Mouse (Mus musculus) midbrain, embryonic 14.5 days (tissue): Measurements from ENCODE around the gene Atxn7l3b. TPM values are rescaled to one million over a fixed set of nuclear protein-coding genes. Genes with fewer than 3 reads are reported as not detected.

Source experiments
- ATAC-seq: fragments of 200-750 bp; cut with Nextera tagmentation; 2 replicates; pipeline ENCODE4 v1.8.0; 2017; ENCODE audit warnings: moderate number of reproducible peaks, moderate library complexity; ENCODE audit not compliant: low FRiP score, low TSS enrichment
- DNase-seq: peaks from one replicate; pipeline ENCODE4 v3.0.0-alpha.2; 2015
- H3K27ac ChIP-seq: fragments of 300-500 bp; sonication (generic); replicated peaks from 2 replicates; pipeline ENCODE4 v1.5.1; 2014; ENCODE audit warnings: mild to moderate bottlenecking, low read depth, low read length, moderate library complexity
- H3K27me3 ChIP-seq: fragments of 300-500 bp; sonication (generic); 2 replicates; pipeline ENCODE4 v1.6.1; 2014; ENCODE audit warnings: low read length, control low read depth, mixed read lengths; ENCODE audit not compliant: control insufficient read depth, insufficient read depth
- H3K36me3 ChIP-seq: fragments of 300-500 bp; sonication (generic); 2 replicates; pipeline ENCODE4 v1.6.1; 2014; ENCODE audit warnings: low read length, control low read depth; ENCODE audit not compliant: control insufficient read depth, insufficient read depth
- H3K4me1 ChIP-seq: fragments of 300-500 bp; sonication (generic); 2 replicates; pipeline ENCODE4 v1.6.1; 2014; ENCODE audit warnings: mild to moderate bottlenecking, antibody characterized with exemption, low read length, control low read depth; ENCODE audit not compliant: control insufficient read depth, insufficient read depth
- H3K4me2 ChIP-seq: fragments of 300-500 bp; sonication (generic); 2 replicates; pipeline ENCODE4 v1.6.1; 2014; ENCODE audit warnings: mild to moderate bottlenecking, low read length, moderate library complexity
- H3K4me3 ChIP-seq: fragments of 300-500 bp; sonication (generic); replicated peaks from 2 replicates; pipeline ENCODE4 v1.5.1; 2014; ENCODE audit warnings: low read depth, low read length
- H3K9ac ChIP-seq: fragments of 300-500 bp; sonication (generic); replicated peaks from 2 replicates; pipeline ENCODE4 v1.6.1; 2014; ENCODE audit warnings: mild to moderate bottlenecking, low read length, moderate library complexity
- H3K9me3 ChIP-seq: fragments of 300-500 bp; sonication (generic); 2 replicates; pipeline ENCODE4 v1.6.1; 2016; ENCODE audit warnings: low read length, control low read depth, mixed read lengths; ENCODE audit not compliant: control insufficient read depth
- WGBS: fragments of 180-500 bp; shearing (Covaris S2); extraction: QIAGEN DNeasy Blood & Tissue Kit; methylation state at CpG from one replicate; pipeline ENCODE4 v1.1.7; 2014; 5-methylcytosine and 5-hydroxymethylcytosine counted together
- polyA plus RNA-seq: library from polyadenylated mRNA; unstranded; fragments of >200 nt; fragmentation: Nextera tagmentation; extraction: Ambion mirVana; gene quantifications from 2 replicates; pipeline ENCODE4 v1.2.1, GENCODE M21; 2014

Gene Atxn7l3b
- polyA plus RNA-seq, 1 experiment from 2014 or later = 332 TPM

DNA sequence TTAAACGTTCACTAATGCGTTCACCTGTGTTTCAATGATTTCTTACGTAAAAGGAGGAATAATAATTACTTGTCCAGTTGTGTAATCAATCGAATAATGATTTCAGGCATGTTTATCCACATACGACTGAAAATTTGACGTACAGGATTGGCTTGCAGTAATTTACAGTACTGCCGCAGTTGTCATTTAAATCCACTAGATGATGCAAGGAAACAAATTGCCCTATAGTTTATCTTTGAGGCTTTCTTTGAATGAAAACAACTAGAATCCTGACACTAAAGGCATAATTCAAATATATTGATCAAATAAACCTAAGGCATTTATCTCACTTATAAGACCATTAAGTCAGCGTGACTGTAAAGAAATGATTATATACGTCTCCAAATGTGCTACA is 418 bp upstream of the Atxn7l3b start:
- DNase-seq = no peak
- ATAC-seq = peak; percentile 28

DNA sequence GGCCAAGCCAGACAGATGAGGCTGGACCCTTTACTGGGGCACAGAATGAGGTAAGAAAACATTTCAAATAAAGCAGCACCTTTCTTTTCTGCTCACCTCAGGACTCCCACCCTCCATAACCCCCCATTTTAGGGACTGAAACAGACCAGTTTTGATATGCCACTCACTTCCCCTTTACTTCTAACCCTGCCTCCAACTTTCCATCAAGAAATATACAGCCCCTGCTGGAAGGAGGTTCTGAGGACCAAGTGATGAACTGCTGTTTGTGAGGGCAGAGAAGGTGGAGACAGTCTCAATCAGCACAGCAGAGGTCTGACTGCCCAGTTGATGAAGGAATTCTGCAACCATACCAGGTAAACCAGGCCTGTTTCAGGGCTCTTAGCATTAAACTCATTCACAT is 1.8 kb downstream of the Atxn7l3b start:
- Histone ChIP-seq H3K36me3 (peaks cover 24% of the 10 kb centered on the region), H3K4me3 (peak overlapping the region; percentile 89)

More for the DNA sequence above, 418 bp upstream of the Atxn7l3b start:
- H3K36me3 ChIP-seq = peaks cover 24% of the 10 kb centered on the region
- no peaks in the 10 kb centered on the region for H3K9me3 ChIP-seq
- peak overlapping the region; percentile 88 for H3K4me2 ChIP-seq
- H3K4me1 ChIP-seq = peaks cover 34% of the 10 kb centered on the region
- WGBS = 36% methylated on average over 9 of the region's 9 CpGs
- no peaks in the 10 kb centered on the region for H3K27me3 ChIP-seq
- H3K4me3 ChIP-seq = peak overlapping the region; percentile 89
- peak overlapping the region; percentile 96 for H3K27ac ChIP-seq
- H3K9ac ChIP-seq = peak overlapping the region; percentile 98

GRCm38 (mm10) chr10:112926271-112926670 is 2.5 kb downstream of the Atxn7l3b start:
- Histone ChIP-seq H3K4me3 (peak overlapping the region; percentile 19; the same call in 1 of the 2 replicates), H3K27me3 (no peaks in the 10 kb centered on the region), H3K27ac (no peak overlapping the region)

More for the DNA sequence above, 1.8 kb downstream of the Atxn7l3b start:
- Histone ChIP-seq H3K9me3 (no peaks in the 10 kb centered on the region), H3K27me3 (no peaks in the 10 kb centered on the region), H3K4me1 (peaks cover 34% of the 10 kb centered on the region), H3K4me2 (peak overlapping the region; percentile 88), H3K27ac (no peak overlapping the region), H3K9ac (no peak overlapping the region; the same call in 1 of the 2 replicates)
- DNase-seq (no peak), ATAC-seq (no peak)

DNA sequence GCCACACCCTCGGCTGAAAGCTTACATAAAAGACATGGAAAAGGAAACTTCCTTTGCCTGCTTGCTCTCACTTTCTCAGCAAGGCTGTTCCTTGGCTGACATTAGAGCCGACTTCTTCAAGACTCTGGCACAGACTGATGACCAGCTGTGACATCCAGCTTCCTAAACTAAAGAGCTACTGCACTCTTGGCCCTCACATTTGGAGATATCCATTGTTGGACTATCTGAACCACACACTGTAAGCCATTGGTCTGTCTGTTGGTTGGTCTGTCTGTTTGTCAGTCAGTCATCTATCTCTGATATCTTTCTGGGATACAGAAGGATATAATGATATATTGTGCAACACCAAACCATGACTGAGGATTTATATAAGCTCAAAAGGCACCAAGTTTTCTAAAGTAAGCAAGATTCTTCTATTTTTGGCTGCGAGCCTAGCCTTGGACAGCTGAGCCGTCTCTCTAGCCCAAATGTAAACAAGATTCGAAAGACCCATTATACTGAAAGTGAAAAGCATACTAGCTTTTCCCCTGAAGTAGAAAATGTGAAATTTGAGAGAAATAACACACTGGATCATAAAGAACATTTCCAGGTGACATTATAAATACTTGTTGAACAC is 12.1 kb downstream of the Atxn7l3b start:
- no peaks in the 10 kb centered on the region for H3K4me1 ChIP-seq
- H3K4me3 ChIP-seq = no peak overlapping the region
- no peak overlapping the region for H3K27ac ChIP-seq
- H3K4me2 ChIP-seq = no peak overlapping the region
- no peak overlapping the region for H3K9ac ChIP-seq
- no peaks in the 10 kb centered on the region for H3K27me3 ChIP-seq
- no peak for DNase-seq
- no peaks in the 10 kb centered on the region for H3K36me3 ChIP-seq
- 79% methylated on average over 5 of the region's 5 CpGs for WGBS
- no peak for ATAC-seq
- no peaks in the 10 kb centered on the region for H3K9me3 ChIP-seq

More at GRCm38 (mm10) chr10:112926271-112926670, 2.5 kb downstream of the Atxn7l3b start:
- H3K36me3 ChIP-seq = peaks cover 24% of the 10 kb centered on the region
- WGBS = 78% methylated on average over 2 of the region's 2 CpGs
- ATAC-seq = no peak
- no peak for DNase-seq
- peak overlapping the region; percentile 88 for H3K4me2 ChIP-seq
- peaks cover 34% of the 10 kb centered on the region for H3K4me1 ChIP-seq
- H3K9me3 ChIP-seq = no peaks in the 10 kb centered on the region
- no peak overlapping the region for H3K9ac ChIP-seq

DNA sequence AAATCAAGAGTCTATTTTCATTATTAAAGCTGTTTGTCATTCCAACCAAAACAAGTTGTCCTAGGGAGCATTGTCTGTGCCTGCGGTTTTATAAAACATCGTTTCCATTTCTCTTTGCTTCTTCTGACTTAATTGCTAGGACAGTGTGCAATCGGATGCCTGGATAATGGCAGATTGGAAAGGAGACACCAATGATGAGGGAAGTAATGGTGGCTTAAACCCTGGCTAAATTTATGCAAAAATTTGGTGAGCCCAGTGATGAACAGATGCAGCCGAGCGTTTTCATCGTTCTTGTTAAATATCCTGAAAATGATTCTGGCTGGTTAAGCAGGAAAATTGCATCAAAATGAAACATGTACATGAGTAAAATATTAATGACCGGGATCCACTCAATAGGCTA is 28.6 kb downstream of the Atxn7l3b start:
- DNase-seq (peak; percentile 41), ATAC-seq (no peak)
- Histone ChIP-seq H3K36me3 (no peaks in the 10 kb centered on the region), H3K4me3 (no peak overlapping the region), H3K4me2 (no peak overlapping the region), H3K27me3 (no peaks in the 10 kb centered on the region), H3K4me1 (no peaks in the 10 kb centered on the region), H3K9me3 (no peaks in the 10 kb centered on the region), H3K27ac (0 out of 2 replicates have a peak overlapping the region, but pooled peaks have one; percentile 10), H3K9ac (no peak overlapping the region)
- WGBS = 66% methylated on average over 7 of the region's 7 CpGs

DNA sequence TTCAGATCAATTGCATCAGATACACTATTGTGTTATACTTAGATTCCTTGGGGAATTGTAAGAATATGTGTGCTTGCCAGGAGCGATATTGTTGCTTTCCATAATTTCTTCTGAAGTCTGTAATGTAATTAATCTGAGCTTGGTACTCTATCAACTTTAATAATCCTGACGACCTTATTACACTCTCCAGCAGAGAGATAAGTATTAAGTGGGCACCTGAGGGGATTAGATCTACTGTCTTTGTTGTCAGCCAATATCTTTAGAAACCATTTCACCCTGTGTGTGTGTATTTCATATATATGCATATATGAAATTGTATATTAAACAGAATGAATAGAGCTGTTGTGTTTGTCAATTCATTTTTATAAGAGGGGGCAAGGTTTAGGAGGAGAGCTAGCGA is 29.0 kb downstream of the Atxn7l3b start:
- Histone ChIP-seq H3K4me1 (no peaks in the 10 kb centered on the region), H3K27ac (0 out of 2 replicates have a peak overlapping the region, but pooled peaks have one; percentile 10), H3K36me3 (no peaks in the 10 kb centered on the region), H3K27me3 (no peaks in the 10 kb centered on the region), H3K4me3 (no peak overlapping the region), H3K9ac (no peak overlapping the region), H3K9me3 (no peaks in the 10 kb centered on the region), H3K4me2 (no peak overlapping the region)
- 50% methylated on average over 3 of the region's 3 CpGs for WGBS
- ATAC-seq = no peak; the same call in 1 of the 2 replicates
- peak; percentile 49 for DNase-seq

- DNase-seq (peak; percentile 37), ATAC-seq (no peak)
- H3K36me3 ChIP-seq = no peaks in the 10 kb centered on the region
- no peak overlapping the region for H3K4me3 ChIP-seq
- no peaks in the 10 kb centered on the region for H3K4me1 ChIP-seq
- H3K9me3 ChIP-seq = no peaks in the 10 kb centered on the region
- WGBS = 39% methylated on average over 4 of the region's 4 CpGs
- H3K27me3 ChIP-seq = no peaks in the 10 kb centered on the region
- no peak overlapping the region for H3K9ac ChIP-seq
- no peak overlapping the region for H3K27ac ChIP-seq
- no peak overlapping the region for H3K4me2 ChIP-seq
Observed at GRCm38 (mm10) chr10:112896636-112897035, 32.2 kb downstream of the Atxn7l3b start.

GRCm38 (mm10) chr10:112893622-112894252 is 35.1 kb downstream of the Atxn7l3b start:
- ATAC-seq (no peak), DNase-seq (no peak)
- H3K27ac ChIP-seq = no peak overlapping the region
- no peaks in the 10 kb centered on the region for H3K9me3 ChIP-seq
- H3K4me2 ChIP-seq = no peak overlapping the region
- H3K27me3 ChIP-seq = no peaks in the 10 kb centered on the region
- H3K4me3 ChIP-seq = no peak overlapping the region
- H3K36me3 ChIP-seq = no peaks in the 10 kb centered on the region
- H3K4me1 ChIP-seq = no peaks in the 10 kb centered on the region
- H3K9ac ChIP-seq = no peak overlapping the region
- 95% methylated on average over 10 of the region's 10 CpGs for WGBS

DNA sequence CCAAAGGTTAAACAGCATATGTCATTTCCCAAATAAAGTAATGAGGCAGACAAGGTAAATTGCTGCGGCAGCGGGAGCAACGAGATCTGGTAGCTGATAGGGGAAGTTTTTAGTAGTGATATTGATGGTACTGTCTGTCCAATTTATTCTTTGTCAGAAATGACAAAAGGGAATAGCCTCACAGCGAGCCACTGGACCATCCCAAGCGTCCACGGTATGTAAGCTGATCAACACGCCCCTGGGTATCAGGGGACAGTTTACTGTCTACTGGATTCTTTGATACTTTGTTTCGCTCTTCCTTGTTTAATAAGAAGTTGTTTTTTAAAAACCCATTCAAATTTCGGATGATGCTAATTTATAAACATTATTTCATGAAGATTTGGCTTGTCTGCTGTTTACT is 44.7 kb downstream of the Atxn7l3b start:
- H3K9me3 ChIP-seq = no peaks in the 10 kb centered on the region
- H3K36me3 ChIP-seq = no peaks in the 10 kb centered on the region
- H3K27me3 ChIP-seq = no peaks in the 10 kb centered on the region
- DNase-seq (no peak), ATAC-seq (no peak)
- no peaks in the 10 kb centered on the region for H3K4me1 ChIP-seq
- no peak overlapping the region for H3K9ac ChIP-seq
- 64% methylated on average over 9 of the region's 9 CpGs for WGBS
- no peak overlapping the region for H3K4me3 ChIP-seq
- no peak overlapping the region for H3K27ac ChIP-seq
- no peak overlapping the region for H3K4me2 ChIP-seq
